Mouse (Mus musculus) MEL (cell line): ENCODE results near the gene Wdsub1. TPM values are rescaled to one million over a fixed set of nuclear protein-coding genes. Genes with fewer than 3 reads are reported as not detected.

Experiments used
- DNase-seq: peaks from one replicate; pipeline ENCODE4 v3.0.0; 2011; ENCODE audit warnings: low read depth, low spot score
- H3K27ac ChIP-seq: 2 replicates; pipeline ENCODE4 v1.5.1; 2012; ENCODE audit warnings: low read depth, mild to moderate bottlenecking, control low read depth, low read length, moderate library complexity; ENCODE audit not compliant: control insufficient read depth
- H3K27me3 ChIP-seq, 2 experiments: fragments of 150-350 bp in 1 of 2; sonication (generic) in 1 of 2; 2 replicates each; pipeline ENCODE4 v1.6.1; 2012; ENCODE audit warnings: low read length in 2 of 2, mild to moderate bottlenecking in 2 of 2, improper control_type of control experiment in 1 of 2, moderate library complexity in 1 of 2; ENCODE audit not compliant: insufficient read depth in 2 of 2, control insufficient read depth in 1 of 2
- H3K36me3 ChIP-seq, 2 experiments: 2 replicates each; pipeline ENCODE4 v1.6.1; 2012 to 2014; ENCODE audit warnings: low read length in 2 of 2, improper control_type of control experiment in 1 of 2, inconsistent platforms in 1 of 2, mild to moderate bottlenecking in 1 of 2; ENCODE audit not compliant: insufficient read depth in 2 of 2, control insufficient read depth in 1 of 2
- H3K4me1 ChIP-seq, 2 experiments: fragments of 150-350 bp in 1 of 2; sonication (generic) in 1 of 2; 2 replicates each; pipeline ENCODE4 v1.6.1; 2012; ENCODE audit warnings: low read length in 2 of 2, improper control_type of control experiment in 1 of 2, mild to moderate bottlenecking in 1 of 2; ENCODE audit not compliant: insufficient read depth in 2 of 2, control insufficient read depth in 1 of 2
- H3K4me3 ChIP-seq, 2 experiments: fragments of 150-350 bp in 1 of 2; sonication (generic) in 1 of 2; 2 replicates each; pipeline ENCODE4 v1.5.1; 2012; ENCODE audit warnings: low read depth in 2 of 2, low read length in 2 of 2, mild to moderate bottlenecking in 2 of 2, moderate library complexity in 2 of 2, control low read depth in 1 of 2, improper control_type of control experiment in 1 of 2; ENCODE audit not compliant: control insufficient read depth in 1 of 2, insufficient read depth in 1 of 2
- H3K79me2 ChIP-seq: 2 replicates; pipeline ENCODE4 v1.6.1; 2012; ENCODE audit warnings: mild to moderate bottlenecking, low read length, moderate library complexity; ENCODE audit not compliant: control insufficient read depth, poor library complexity, insufficient read depth
- H3K9ac ChIP-seq: 2 replicates; pipeline ENCODE4 v1.6.1; 2012; ENCODE audit warnings: low read depth, mild to moderate bottlenecking, control low read depth, low read length, moderate library complexity; ENCODE audit not compliant: control insufficient read depth, poor library complexity, severe bottlenecking
- H3K9me3 ChIP-seq: fragments of 150-350 bp; sonication (generic); replicated peaks from 2 replicates; pipeline ENCODE4 v1.6.1; 2012; ENCODE audit warnings: mild to moderate bottlenecking, low read length, improper control_type of control experiment, moderate library complexity; ENCODE audit not compliant: insufficient read depth
- BHLHE40 ChIP-seq: IDR thresholded peaks from 2 replicates; pipeline ENCODE4 v1.6.1; 2012; ENCODE audit warnings: low read depth, mild to moderate bottlenecking, inconsistent platforms, low read length, improper control_type of control experiment, borderline replicate concordance
- CHD2 ChIP-seq: IDR thresholded peaks from 2 replicates; pipeline ENCODE4 v1.6.1; 2011; ENCODE audit warnings: low read length, improper control_type of control experiment
- CTCF ChIP-seq, 3 experiments: IDR thresholded peaks in 2 of 3; conservative IDR thresholded peaks in 1 of 3; 2 replicates each; pipeline ENCODE4 v1.5.1; 2011 to 2012; ENCODE audit warnings: low read length in 3 of 3, low read depth in 2 of 3, mild to moderate bottlenecking in 2 of 3, improper control_type of control experiment in 1 of 3, inconsistent platforms in 1 of 3, mixed read lengths in 1 of 3, moderate library complexity in 1 of 3; ENCODE audit not compliant: control insufficient read depth in 1 of 3, insufficient read depth in 1 of 3, poor library complexity in 1 of 3, severe bottlenecking in 1 of 3
- ELF1 ChIP-seq: IDR thresholded peaks from 2 replicates; pipeline ENCODE4 v1.6.1; 2014; ENCODE audit warnings: low read depth, mild to moderate bottlenecking, inconsistent platforms, low read length, improper control_type of control experiment, moderate library complexity
- EP300 ChIP-seq, 2 experiments: IDR thresholded peaks; 2 replicates each; pipeline ENCODE4 v1.6.1; 2011; ENCODE audit warnings: improper control_type of control experiment in 2 of 2, low read length in 2 of 2, low read depth in 1 of 2, mild to moderate bottlenecking in 1 of 2
- GATA1 ChIP-seq: IDR thresholded peaks from 2 replicates; pipeline ENCODE4 v1.6.1; 2011; ENCODE audit warnings: low read depth, low read length, improper control_type of control experiment
- HCFC1 ChIP-seq: IDR thresholded peaks from 2 replicates; pipeline ENCODE4 v1.6.1; 2012; ENCODE audit warnings: low read depth, mild to moderate bottlenecking, inconsistent platforms, low read length, improper control_type of control experiment, moderate library complexity
- KAT2A ChIP-seq: conservative IDR thresholded peaks from 2 replicates; pipeline ENCODE4 v1.6.1; 2012; ENCODE audit warnings: low read depth, low read length, improper control_type of control experiment, inconsistent platforms
- MAZ ChIP-seq: IDR thresholded peaks from 2 replicates; pipeline ENCODE4 v1.6.1; 2012; ENCODE audit warnings: low read depth, mild to moderate bottlenecking, inconsistent platforms, low read length, improper control_type of control experiment
- POLR2A ChIP-seq, 2 experiments: IDR thresholded peaks; 2 replicates each; pipeline ENCODE4 v1.6.1; 2011 to 2012; ENCODE audit warnings: low read length in 2 of 2, mild to moderate bottlenecking in 2 of 2, control low read depth in 1 of 2, improper control_type of control experiment in 1 of 2, low read depth in 1 of 2, moderate library complexity in 1 of 2; ENCODE audit not compliant: control insufficient read depth in 1 of 2, insufficient read depth in 1 of 2, poor library complexity in 1 of 2
- POLR2AphosphoS2 ChIP-seq: IDR thresholded peaks from 2 replicates; pipeline ENCODE4 v1.6.1; 2011; ENCODE audit warnings: low read length, improper control_type of control experiment
- POLR2AphosphoS5 ChIP-seq: IDR thresholded peaks from 2 replicates; pipeline ENCODE4 v1.6.1; 2012; ENCODE audit warnings: low read depth, borderline replicate concordance, mild to moderate bottlenecking, inconsistent platforms, low read length, moderate library complexity, mixed read lengths
- RCOR1 ChIP-seq: IDR thresholded peaks from 2 replicates; pipeline ENCODE4 v1.6.1; 2012; ENCODE audit warnings: low read depth, mild to moderate bottlenecking, inconsistent platforms, low read length, improper control_type of control experiment
- SIN3A ChIP-seq: IDR thresholded peaks from 2 replicates; pipeline ENCODE4 v1.6.1; 2012; ENCODE audit warnings: low read length, improper control_type of control experiment, inconsistent platforms
- TAL1 ChIP-seq: IDR thresholded peaks from 2 replicates; pipeline ENCODE4 v1.6.1; 2012; ENCODE audit warnings: mild to moderate bottlenecking, inconsistent platforms, low read length, moderate library complexity, mixed read lengths
- USF1 ChIP-seq: IDR thresholded peaks from 2 replicates; pipeline ENCODE4 v1.6.1; 2014; ENCODE audit warnings: low read depth, mild to moderate bottlenecking, inconsistent platforms, low read length, improper control_type of control experiment, moderate library complexity
- ZC3H11A ChIP-seq: IDR thresholded peaks from 2 replicates; pipeline ENCODE4 v1.6.1; 2012; ENCODE audit warnings: low read depth, mild to moderate bottlenecking, inconsistent platforms, low read length, improper control_type of control experiment
- ZKSCAN1 ChIP-seq: IDR thresholded peaks from 2 replicates; pipeline ENCODE4 v1.6.1; 2012; ENCODE audit warnings: low read depth, mild to moderate bottlenecking, inconsistent platforms, low read length, improper control_type of control experiment, moderate library complexity
- ZMIZ1 ChIP-seq: IDR thresholded peaks from 2 replicates; pipeline ENCODE4 v1.6.1; 2012; ENCODE audit warnings: low read depth, mild to moderate bottlenecking, inconsistent platforms, low read length, improper control_type of control experiment, moderate library complexity
- polyA plus RNA-seq, 2 experiments: library from polyadenylated mRNA; stranded (reverse) in 1 of 2; unstranded in 1 of 2; fragments of >175 nt in 1 of 2; fragments of >200 nt in 1 of 2; gene quantifications; 2 replicates each; pipeline versions ENCODE4 v1.2.1 to v1.2.4; 2012; ENCODE audit warnings: low replicate concordance in 2 of 2, low read depth in 1 of 2; ENCODE audit not compliant: insufficient read length in 2 of 2, insufficient read depth in 1 of 2, missing spikeins in 1 of 2
- total RNA-seq: library from RNA; depleted of rRNA; stranded (reverse); fragments of 300-350 nt; gene quantifications from 2 replicates; pipeline ENCODE4 v1.2.3, GENCODE M21; 2012

The Wdsub1 gene
- total and polyA plus RNA-seq, 3 experiments = 16.5 to 19.5 TPM; not detected in 1

DNA sequence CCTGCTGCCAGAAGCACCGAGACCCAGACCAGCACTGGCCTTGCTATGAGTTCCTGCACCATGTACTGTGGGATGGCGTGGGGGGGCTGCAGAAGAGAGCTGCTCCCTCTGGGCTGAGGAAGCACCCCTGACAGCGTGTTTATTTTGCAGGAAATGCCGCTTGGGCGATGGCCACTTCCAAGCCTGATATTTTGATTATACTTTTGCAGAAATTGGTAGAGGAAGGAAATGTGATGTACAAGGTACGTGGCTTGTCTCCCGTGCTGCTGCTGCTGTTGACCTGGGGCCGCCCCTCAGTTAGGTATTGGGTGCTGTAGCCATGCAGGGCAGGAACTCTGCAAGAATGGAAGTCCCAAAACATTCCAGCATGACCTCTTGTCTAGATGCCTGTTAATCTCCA is 43.6 kb downstream of the Wdsub1 start:
- no peak for DNase-seq
- no peaks in the 10 kb centered on the region; a peak in 1 of 4 replicates for H3K36me3 ChIP-seq

GRCm38 (mm10) chr2:59831831-59832230 is 50.6 kb downstream of the Wdsub1 start:
- H3K9ac ChIP-seq = no peak overlapping the region
- H3K36me3 ChIP-seq = no peaks in the 10 kb centered on the region
- no peaks in the 10 kb centered on the region for H3K9me3 ChIP-seq
- no peak overlapping the region for H3K27ac ChIP-seq
- no peaks in the 10 kb centered on the region for H3K79me2 ChIP-seq
- H3K4me1 ChIP-seq = no peaks in the 10 kb centered on the region
- H3K27me3 ChIP-seq = no peaks in the 10 kb centered on the region
- no peak for DNase-seq
- no peak overlapping the region for H3K4me3 ChIP-seq
- TF ChIP-seq ZMIZ1 (no peak), POLR2AphosphoS2 (no peak), USF1 (no peak)

More for the DNA sequence above, 43.6 kb downstream of the Wdsub1 start:
- TF ChIP-seq GATA1 (no peak), POLR2AphosphoS2 (no peak), EP300 (IDR thresholded peaks at IDR 0.05; ENCODE audit: low read depth in 1 of 2, low read length in 2 of 2) (no peak), ZC3H11A (no peak), CHD2 (no peak), MAZ (no peak), ELF1 (no peak), HCFC1 (no peak), POLR2AphosphoS5 (no peak), POLR2A (IDR thresholded peaks at IDR 0.05; ENCODE audit: control insufficient read depth in 1 of 2, insufficient read depth in 1 of 2, low read depth in 1 of 2, low read length in 2 of 2, poor library complexity in 1 of 2) (no peak), ZKSCAN1 (no peak), ZMIZ1 (no peak), RCOR1 (no peak), CTCF (IDR thresholded peaks at IDR 0.05 in 2 of 3, conservative IDR thresholded peaks at IDR 0.05 in 1 of 3; ENCODE audit: control insufficient read depth in 1 of 3, insufficient read depth in 1 of 3, low read depth in 2 of 3, low read length in 3 of 3, poor library complexity in 1 of 3, severe bottlenecking in 1 of 3) (no peak), SIN3A (no peak), TAL1 (no peak), BHLHE40 (no peak), KAT2A (no peak)
- no peak overlapping the region for H3K4me3 ChIP-seq
- H3K79me2 ChIP-seq = peaks cover 1% of the 10 kb centered on the region; the same call in 1 of the 2 replicates
- H3K4me1 ChIP-seq = peaks cover 2 to 9% of the 10 kb centered on the region in 2 experiments; a peak in 2 of 4 replicates
- no peak overlapping the region for H3K9ac ChIP-seq
- no peak overlapping the region for H3K27ac ChIP-seq
- H3K27me3 ChIP-seq = no peaks in the 10 kb centered on the region
- no peaks in the 10 kb centered on the region for H3K9me3 ChIP-seq
